Mouse (Mus musculus): ENCODE results near the gene Tmcc3. TPM values are rescaled to one million over a fixed set of nuclear protein-coding genes. Genes with fewer than 3 reads are reported as not detected.

The Tmcc3 gene
- polyA plus RNA-seq, 1 experiment from 2014 or later = 14.9 TPM

GRCm38 (mm10) chr10:94557428-94558149 is 245.8 kb downstream of the Tmcc3 start:
- no peak for ATAC-seq
- no peak overlapping the region for H3K9ac ChIP-seq (ENCODE audit: low read depth, low read length)
- no peaks in the 10 kb centered on the region for H3K36me3 ChIP-seq (ENCODE audit: control insufficient read depth, insufficient read depth, low read length)
- H3K9me3 ChIP-seq (ENCODE audit: control insufficient read depth, low read length) = no peaks in the 10 kb centered on the region
- H3K27me3 ChIP-seq (replicated peaks; ENCODE audit: control insufficient read depth, insufficient read depth, low read length) = no peaks in the 10 kb centered on the region
- no peak overlapping the region for H3K4me3 ChIP-seq (ENCODE audit: low read length)
- no peak overlapping the region for H3K27ac ChIP-seq (ENCODE audit: low read depth, low read length)
- WGBS = 74% methylated on average over 6 of the region's 6 CpGs
- no peaks in the 10 kb centered on the region for H3K4me1 ChIP-seq (ENCODE audit: control insufficient read depth, insufficient read depth, low read depth, low read length)
- no peak overlapping the region for H3K4me2 ChIP-seq (ENCODE audit: low read length)

DNA sequence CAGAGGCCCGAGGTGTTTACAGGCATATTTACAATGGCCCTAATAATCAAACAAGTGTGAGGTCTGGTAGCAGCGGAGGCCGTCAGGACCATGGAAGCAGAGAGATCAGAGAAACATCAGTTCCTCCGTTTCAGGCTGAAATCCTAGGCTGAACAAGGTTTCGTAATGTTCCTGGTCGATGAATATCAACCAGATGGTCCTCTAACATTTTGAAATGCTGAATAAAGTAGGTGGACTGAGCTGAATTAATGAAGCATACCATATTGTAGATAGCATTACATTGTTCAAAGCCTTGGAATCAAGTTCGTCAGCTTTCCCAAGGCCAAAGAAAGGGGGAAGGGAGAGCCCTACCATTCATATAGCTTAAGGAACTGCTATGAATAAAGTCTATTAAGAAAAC is 247.1 kb downstream of the Tmcc3 start:
- no peak overlapping the region for H3K4me2 ChIP-seq (ENCODE audit: low read length)
- H3K36me3 ChIP-seq (ENCODE audit: control insufficient read depth, insufficient read depth, low read length) = no peaks in the 10 kb centered on the region
- no peak overlapping the region for H3K4me3 ChIP-seq (ENCODE audit: low read length)
- no peak overlapping the region for H3K9ac ChIP-seq (ENCODE audit: low read depth, low read length)
- no peak for ATAC-seq
- no peaks in the 10 kb centered on the region for H3K27me3 ChIP-seq (replicated peaks; ENCODE audit: control insufficient read depth, insufficient read depth, low read length)
- no peaks in the 10 kb centered on the region for H3K9me3 ChIP-seq (ENCODE audit: control insufficient read depth, low read length)
- no peaks in the 10 kb centered on the region for H3K4me1 ChIP-seq (ENCODE audit: control insufficient read depth, insufficient read depth, low read depth, low read length)
- no peak overlapping the region for H3K27ac ChIP-seq (ENCODE audit: low read depth, low read length)
- WGBS = 77% methylated on average over 7 of the region's 7 CpGs

DNA sequence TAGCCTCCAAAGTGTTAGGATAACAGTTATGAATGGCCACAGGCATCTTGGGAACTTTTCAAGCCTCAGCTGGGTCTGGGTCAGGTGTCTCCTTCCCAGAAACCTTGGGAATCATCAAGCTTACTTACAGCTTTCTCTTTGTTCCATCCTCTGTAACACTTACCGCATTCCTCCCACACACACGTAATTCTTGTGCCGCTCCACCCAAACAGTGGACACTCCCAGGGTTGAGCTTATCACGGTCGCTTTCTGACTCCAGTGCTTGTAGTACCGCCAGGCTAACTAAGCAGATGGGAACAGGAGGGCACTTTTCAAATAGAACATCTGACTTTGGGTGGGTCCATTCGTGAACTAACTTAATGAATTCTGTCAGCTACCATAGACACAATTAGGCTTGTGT is 249.6 kb downstream of the Tmcc3 start:
- Histone ChIP-seq H3K27ac (ENCODE audit: low read depth, low read length) (no peak overlapping the region), H3K9me3 (ENCODE audit: control insufficient read depth, low read length) (no peaks in the 10 kb centered on the region), H3K36me3 (ENCODE audit: control insufficient read depth, insufficient read depth, low read length) (no peaks in the 10 kb centered on the region), H3K4me2 (ENCODE audit: low read length) (no peak overlapping the region), H3K4me3 (ENCODE audit: low read length) (no peak overlapping the region), H3K9ac (ENCODE audit: low read depth, low read length) (no peak overlapping the region), H3K27me3 (replicated peaks; ENCODE audit: control insufficient read depth, insufficient read depth, low read length) (no peaks in the 10 kb centered on the region), H3K4me1 (ENCODE audit: control insufficient read depth, insufficient read depth, low read depth, low read length) (peaks cover under 1% of the 10 kb centered on the region)
- 63% methylated on average over 7 of the region's 7 CpGs for whole genome bisulfite sequencing
- 0 out of 2 replicates have a peak, but pooled peaks have one; percentile 30 for ATAC-seq

GRCm38 (mm10) chr10:94562188-94562587 is 250.4 kb downstream of the Tmcc3 start:
- no peak overlapping the region for H3K4me2 ChIP-seq (ENCODE audit: low read length)
- ATAC-seq = no peak
- H3K9me3 ChIP-seq (ENCODE audit: control insufficient read depth, low read length) = no peaks in the 10 kb centered on the region
- no peaks in the 10 kb centered on the region for H3K27me3 ChIP-seq (replicated peaks; ENCODE audit: control insufficient read depth, insufficient read depth, low read length)
- no peak overlapping the region for H3K27ac ChIP-seq (ENCODE audit: low read depth, low read length)
- 13% methylated on average over 1 of the region's 1 CpGs for WGBS
- peaks cover 4% of the 10 kb centered on the region for H3K4me1 ChIP-seq (ENCODE audit: control insufficient read depth, insufficient read depth, low read depth, low read length)
- H3K9ac ChIP-seq (ENCODE audit: low read depth, low read length) = no peak overlapping the region
- H3K36me3 ChIP-seq (ENCODE audit: control insufficient read depth, insufficient read depth, low read length) = no peaks in the 10 kb centered on the region
- H3K4me3 ChIP-seq (ENCODE audit: low read length) = no peak overlapping the region

DNA sequence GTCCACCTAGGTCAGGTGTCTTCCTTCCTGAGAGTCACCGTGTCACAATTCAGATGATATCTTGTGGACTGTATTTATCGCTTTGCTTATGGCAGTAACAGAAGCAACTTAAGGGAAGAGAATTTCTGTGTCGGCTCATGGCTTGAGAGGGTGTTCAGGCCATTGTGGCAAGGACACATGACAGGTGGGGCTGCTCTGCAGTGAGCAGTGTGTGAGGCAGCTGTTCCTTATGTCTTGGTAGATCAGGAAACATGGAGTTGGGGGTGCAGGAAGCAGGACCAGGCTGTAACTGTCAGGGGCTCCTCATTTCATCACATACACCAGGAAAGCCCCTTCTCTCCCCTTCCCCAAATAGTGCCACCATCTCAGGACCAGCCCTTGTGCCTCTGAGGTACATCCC is 251.2 kb downstream of the Tmcc3 start:
- peaks cover 4% of the 10 kb centered on the region for H3K4me1 ChIP-seq (ENCODE audit: control insufficient read depth, insufficient read depth, low read depth, low read length)
- WGBS = 87% methylated on average over 3 of the region's 3 CpGs
- no peak overlapping the region for H3K4me2 ChIP-seq (ENCODE audit: low read length)
- H3K9me3 ChIP-seq (ENCODE audit: control insufficient read depth, low read length) = no peaks in the 10 kb centered on the region
- no peak overlapping the region for H3K9ac ChIP-seq (ENCODE audit: low read depth, low read length)
- no peaks in the 10 kb centered on the region for H3K36me3 ChIP-seq (ENCODE audit: control insufficient read depth, insufficient read depth, low read length)
- H3K4me3 ChIP-seq (ENCODE audit: low read length) = no peak overlapping the region
- no peak overlapping the region for H3K27ac ChIP-seq (ENCODE audit: low read depth, low read length)
- no peak for ATAC-seq
- no peaks in the 10 kb centered on the region for H3K27me3 ChIP-seq (replicated peaks; ENCODE audit: control insufficient read depth, insufficient read depth, low read length)

DNA sequence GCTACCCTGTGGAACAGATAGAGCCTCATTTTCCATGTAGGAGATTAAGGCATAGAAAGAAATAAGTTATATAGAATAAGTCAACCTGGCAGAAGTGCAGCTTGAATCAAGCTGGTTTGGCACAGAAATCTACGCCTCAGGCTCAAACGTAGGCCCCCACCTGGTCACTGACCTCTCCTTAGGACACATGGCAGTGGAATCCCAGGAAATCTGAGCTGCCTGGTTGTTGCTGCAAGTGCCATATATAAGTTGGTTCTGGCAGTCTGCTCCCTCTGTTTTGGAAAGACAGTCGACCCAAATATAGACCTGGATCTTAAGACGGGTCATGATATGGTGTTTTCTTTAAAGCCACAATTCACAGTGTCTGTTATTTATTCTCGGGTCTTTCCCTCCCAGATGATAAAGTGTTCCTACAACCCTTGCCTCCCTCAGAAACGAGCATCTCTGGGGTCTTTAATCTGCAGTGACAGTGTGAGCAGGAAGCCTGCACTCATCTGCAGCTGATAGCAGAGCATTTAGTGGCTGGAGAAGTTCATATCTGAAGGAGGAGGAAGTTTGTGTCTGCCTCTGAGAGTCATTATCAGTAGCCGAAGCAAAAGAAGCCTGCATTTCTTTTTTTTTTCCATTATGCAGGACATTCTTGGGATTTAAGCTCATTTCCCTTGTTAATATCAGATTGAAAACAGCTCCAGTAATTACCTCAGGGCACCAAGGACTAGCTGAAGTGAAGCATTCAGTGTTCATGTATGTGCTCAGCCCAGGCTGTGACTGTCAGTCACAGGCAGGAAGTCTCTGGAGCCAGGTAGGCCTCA is 253.9 kb downstream of the Tmcc3 start:
- H3K4me1 ChIP-seq (ENCODE audit: control insufficient read depth, insufficient read depth, low read depth, low read length) = peaks cover 4% of the 10 kb centered on the region
- no peaks in the 10 kb centered on the region for H3K27me3 ChIP-seq (replicated peaks; ENCODE audit: control insufficient read depth, insufficient read depth, low read length)
- H3K4me2 ChIP-seq (ENCODE audit: low read length) = no peak overlapping the region
- H3K9me3 ChIP-seq (ENCODE audit: control insufficient read depth, low read length) = no peaks in the 10 kb centered on the region
- 61% methylated on average over 7 of the region's 7 CpGs for WGBS
- no peaks in the 10 kb centered on the region for H3K36me3 ChIP-seq (ENCODE audit: control insufficient read depth, insufficient read depth, low read length)
- no peak overlapping the region for H3K27ac ChIP-seq (ENCODE audit: low read depth, low read length)
- 0 out of 2 replicates have a peak overlapping the region, but pooled peaks have one; percentile 27 for H3K9ac ChIP-seq (ENCODE audit: low read depth, low read length)
- H3K4me3 ChIP-seq (ENCODE audit: low read length) = no peak overlapping the region
- no peak for ATAC-seq

DNA sequence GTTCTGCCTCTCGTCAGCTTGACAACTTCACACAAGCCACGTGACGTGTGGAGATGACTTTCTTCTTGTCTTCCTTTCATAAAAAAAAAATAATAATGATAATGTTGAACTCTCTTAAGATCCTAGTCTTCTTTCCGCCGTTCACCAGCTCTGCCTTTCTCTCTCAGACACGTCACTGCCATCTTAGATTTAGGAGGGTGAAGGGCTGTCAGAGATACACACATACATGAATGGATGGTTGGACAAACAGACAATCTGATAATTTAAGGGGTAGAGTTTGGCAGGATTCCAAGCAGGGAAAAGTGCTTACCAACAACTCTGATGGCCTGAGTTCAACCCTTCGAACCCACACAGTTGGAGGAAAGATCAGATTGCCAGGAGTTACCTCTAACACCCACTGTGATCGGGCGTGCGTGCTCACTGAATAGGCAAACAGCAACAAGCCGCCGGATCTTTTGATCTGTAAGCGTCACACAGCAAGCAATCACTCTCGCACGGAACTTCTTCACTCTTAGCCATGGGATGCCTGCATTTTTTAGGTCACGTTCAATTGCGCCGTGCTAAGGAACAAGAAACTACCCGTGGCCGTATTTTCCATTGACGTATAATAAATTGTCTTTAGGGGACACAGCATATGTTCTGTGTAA is 254.6 kb downstream of the Tmcc3 start:
- ATAC-seq = no peak
- no peaks in the 10 kb centered on the region for H3K9me3 ChIP-seq (ENCODE audit: control insufficient read depth, low read length)
- no peak overlapping the region for H3K4me2 ChIP-seq (ENCODE audit: low read length)
- H3K36me3 ChIP-seq (ENCODE audit: control insufficient read depth, insufficient read depth, low read length) = no peaks in the 10 kb centered on the region
- H3K27ac ChIP-seq (ENCODE audit: low read depth, low read length) = no peak overlapping the region
- H3K4me1 ChIP-seq (ENCODE audit: control insufficient read depth, insufficient read depth, low read depth, low read length) = peaks cover 4% of the 10 kb centered on the region
- no peak overlapping the region for H3K9ac ChIP-seq (ENCODE audit: low read depth, low read length)
- no peak overlapping the region for H3K4me3 ChIP-seq (ENCODE audit: low read length)
- H3K27me3 ChIP-seq (replicated peaks; ENCODE audit: control insufficient read depth, insufficient read depth, low read length) = no peaks in the 10 kb centered on the region
- 45% methylated on average over 21 of the region's 21 CpGs for WGBS

DNA sequence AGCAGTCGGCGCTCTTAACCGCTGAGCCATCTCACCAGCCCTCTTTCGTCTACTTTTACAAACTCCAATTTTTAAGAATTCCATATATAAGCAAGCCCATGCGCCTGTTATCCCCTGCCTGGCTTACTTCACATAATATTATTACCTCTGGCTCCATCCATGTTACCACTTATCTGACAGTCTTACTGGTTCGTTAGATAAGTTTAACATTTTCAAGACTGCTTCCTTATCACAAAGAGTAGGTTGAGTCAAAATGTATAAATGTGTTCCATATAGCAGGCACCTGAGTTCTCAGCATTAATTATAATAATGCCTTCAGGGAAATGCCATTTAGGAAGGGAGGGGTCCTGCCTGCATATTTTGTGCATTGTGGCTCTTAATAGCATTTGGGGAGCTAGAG is 255.5 kb downstream of the Tmcc3 start:
- no peak for ATAC-seq
- WGBS = 95% methylated on average over 6 of the region's 6 CpGs
- no peak overlapping the region for H3K4me2 ChIP-seq (ENCODE audit: low read length)
- no peaks in the 10 kb centered on the region for H3K27me3 ChIP-seq (replicated peaks; ENCODE audit: control insufficient read depth, insufficient read depth, low read length)
- H3K36me3 ChIP-seq (ENCODE audit: control insufficient read depth, insufficient read depth, low read length) = no peaks in the 10 kb centered on the region
- H3K27ac ChIP-seq (ENCODE audit: low read depth, low read length) = no peak overlapping the region
- peaks cover 4% of the 10 kb centered on the region for H3K4me1 ChIP-seq (ENCODE audit: control insufficient read depth, insufficient read depth, low read depth, low read length)
- H3K9me3 ChIP-seq (ENCODE audit: control insufficient read depth, low read length) = no peaks in the 10 kb centered on the region
- no peak overlapping the region for H3K4me3 ChIP-seq (ENCODE audit: low read length)
- no peak overlapping the region for H3K9ac ChIP-seq (ENCODE audit: low read depth, low read length)

DNA sequence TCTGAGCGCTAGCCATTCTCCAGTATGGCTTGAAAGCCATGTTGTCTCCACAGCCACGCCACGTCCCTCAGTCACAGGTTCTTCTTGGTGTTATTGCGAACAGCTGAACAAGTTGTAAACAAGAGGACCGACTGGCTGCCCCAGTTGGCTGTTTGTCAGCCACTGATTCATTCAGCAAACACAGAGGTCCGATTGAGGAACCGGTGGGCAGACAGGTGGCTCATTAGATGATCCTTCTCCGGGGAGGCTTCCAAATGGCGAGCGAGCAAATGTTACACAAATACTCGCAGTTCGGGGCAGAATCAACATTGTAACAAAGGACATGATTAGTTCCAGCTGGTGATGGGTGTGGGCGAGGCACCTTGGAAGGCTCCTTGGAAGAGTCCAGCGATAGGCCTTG is 256.2 kb downstream of the Tmcc3 start:
- WGBS = 67% methylated on average over 14 of the region's 14 CpGs
- H3K4me1 ChIP-seq (ENCODE audit: control insufficient read depth, insufficient read depth, low read depth, low read length) = peaks cover 4% of the 10 kb centered on the region
- no peaks in the 10 kb centered on the region for H3K9me3 ChIP-seq (ENCODE audit: control insufficient read depth, low read length)
- no peak for ATAC-seq
- H3K4me2 ChIP-seq (ENCODE audit: low read length) = no peak overlapping the region
- H3K4me3 ChIP-seq (ENCODE audit: low read length) = no peak overlapping the region
- no peak overlapping the region for H3K27ac ChIP-seq (ENCODE audit: low read depth, low read length)
- H3K36me3 ChIP-seq (ENCODE audit: control insufficient read depth, insufficient read depth, low read length) = no peaks in the 10 kb centered on the region
- H3K27me3 ChIP-seq (replicated peaks; ENCODE audit: control insufficient read depth, insufficient read depth, low read length) = no peaks in the 10 kb centered on the region
- H3K9ac ChIP-seq (ENCODE audit: low read depth, low read length) = no peak overlapping the region
